Mouse (Mus musculus) heart, postnatal 4 days (tissue): Measurements from ENCODE around the gene Zxdb. TPM values are rescaled to one million over a fixed set of nuclear protein-coding genes. Genes with fewer than 3 reads are reported as not detected.
"Not testable (repeated sequence)": the region's sequence is repeated elsewhere in the genome, so short reads cannot be mapped to it uniquely, and the experiment has no call there.

Source experiments
- DNase-seq: peaks from one replicate; pipeline ENCODE4 v3.0.0; 2021
- total RNA-seq, 2 experiments: library from RNA; stranded (reverse); gene quantifications; 2 replicates each; pipeline ENCODE4 v1.2.3; 2021

The Zxdb gene
- total RNA-seq, result 1 to 10 TPM; 5.6 to 6.1 TPM

DNA sequence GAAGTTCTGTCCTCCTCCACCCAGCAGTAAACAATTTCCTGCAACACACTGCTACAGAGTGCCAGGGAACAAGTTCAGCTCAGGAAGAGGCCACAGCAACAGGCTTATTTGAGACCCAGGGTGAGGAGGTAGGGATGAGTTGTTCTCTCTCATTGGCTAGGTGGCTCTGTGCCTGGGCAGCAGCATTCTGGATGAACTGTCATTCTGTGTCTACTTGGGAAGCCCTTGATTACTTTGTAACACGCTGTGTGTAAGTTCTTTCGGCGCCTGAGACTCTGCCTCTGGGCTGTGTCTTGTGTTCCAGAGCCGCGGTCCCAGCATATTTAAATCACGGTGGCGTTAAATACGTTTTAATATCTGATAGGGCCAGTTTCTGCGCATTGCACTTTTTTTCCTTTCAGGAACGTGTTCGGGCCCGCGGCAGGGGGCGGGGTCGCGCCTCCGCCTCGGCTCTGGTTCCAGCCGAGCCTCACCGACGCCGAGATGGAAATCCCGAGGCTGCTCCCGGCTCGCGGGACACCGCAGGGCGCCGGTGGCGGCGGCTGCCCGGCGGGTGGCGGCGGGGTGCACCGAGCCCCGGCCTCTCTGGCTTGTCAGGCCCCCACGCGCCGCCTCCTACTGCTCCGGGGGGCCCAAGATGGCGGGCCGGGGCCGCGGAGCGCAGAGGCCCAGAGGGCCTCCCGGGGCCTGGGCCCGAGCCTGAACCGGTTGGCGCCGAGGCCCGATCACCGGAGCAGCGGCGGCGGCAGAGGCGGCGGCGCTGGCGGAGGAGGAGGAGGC is at the start of gene Zxdb:
TSS of gene Zxdb (plus strand) at position 378 of the 780 bp plus-strand sequence.
- not testable (repeated sequence) for DNase-seq

GRCm38 (mm10) chrX:94674977-94675376 is 49.4 kb upstream of the Zxdb start:
- DNase-seq, result peak; percentile 18

GRCm38 (mm10) chrX:94681581-94681980 is 42.8 kb upstream of the Zxdb start:
- DNase-seq, result not testable (repeated sequence)

GRCm38 (mm10) chrX:94689593-94689992 is 34.8 kb upstream of the Zxdb start:
- DNase-seq, result peak; percentile 9

- not testable (repeated sequence) for DNase-seq
Observed at GRCm38 (mm10) chrX:94706676-94707075, 17.7 kb upstream of the Zxdb start.

GRCm38 (mm10) chrX:94709752-94710151 is 14.6 kb upstream of the Zxdb start:
- DNase-seq, result not testable (repeated sequence)

DNA sequence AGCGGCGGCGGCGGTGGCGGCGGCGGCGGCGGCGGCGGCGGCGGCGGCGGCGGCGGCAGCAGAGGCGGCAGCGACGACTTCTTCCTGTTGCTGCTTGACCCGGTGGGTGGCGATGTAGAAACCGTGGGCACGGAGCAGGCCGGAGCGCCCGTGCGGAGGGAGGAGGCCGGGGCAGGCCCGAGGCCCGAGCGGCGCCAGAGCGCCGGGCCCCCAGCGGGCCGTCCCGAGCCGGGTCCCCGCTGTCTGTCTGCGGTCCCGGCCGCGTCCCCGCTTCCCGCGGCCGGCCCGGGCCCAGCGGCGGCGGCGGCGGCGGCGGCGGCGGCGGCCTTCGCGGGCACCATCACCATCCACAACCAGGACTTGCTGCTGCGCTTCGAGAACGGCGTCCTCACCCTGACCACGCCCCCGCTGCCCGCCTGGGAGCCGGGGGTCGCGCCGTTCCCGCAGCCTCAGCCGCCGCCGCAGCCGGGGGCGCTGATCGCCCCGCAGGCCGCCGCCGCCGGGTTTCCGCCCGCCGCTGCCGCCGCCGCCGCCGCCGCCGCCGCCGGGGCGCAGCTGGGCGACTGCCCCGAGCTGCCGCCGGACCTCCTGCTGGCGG is 702 bp downstream of the Zxdb start:
- not testable (repeated sequence) for DNase-seq

DNA sequence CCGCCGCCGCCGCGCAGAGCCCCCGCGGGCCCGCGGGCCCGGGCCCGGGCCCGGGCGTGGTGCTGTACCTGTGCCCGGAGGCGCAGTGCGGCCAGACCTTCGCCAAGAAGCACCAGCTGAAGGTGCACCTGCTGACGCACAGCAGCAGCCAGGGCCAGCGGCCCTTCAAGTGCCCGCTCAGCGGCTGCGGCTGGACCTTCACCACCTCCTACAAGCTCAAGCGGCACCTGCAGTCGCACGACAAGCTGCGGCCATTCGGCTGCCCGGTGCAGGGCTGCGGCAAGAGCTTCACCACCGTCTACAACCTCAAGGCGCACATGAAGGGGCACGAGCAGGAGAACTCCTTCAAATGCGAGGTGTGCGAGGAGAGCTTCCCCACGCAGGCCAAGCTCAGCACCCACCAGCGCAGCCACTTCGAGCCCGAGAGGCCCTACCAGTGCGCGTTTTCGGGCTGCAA is 1.3 kb downstream of the Zxdb start:
- not testable (repeated sequence) for DNase-seq

DNA sequence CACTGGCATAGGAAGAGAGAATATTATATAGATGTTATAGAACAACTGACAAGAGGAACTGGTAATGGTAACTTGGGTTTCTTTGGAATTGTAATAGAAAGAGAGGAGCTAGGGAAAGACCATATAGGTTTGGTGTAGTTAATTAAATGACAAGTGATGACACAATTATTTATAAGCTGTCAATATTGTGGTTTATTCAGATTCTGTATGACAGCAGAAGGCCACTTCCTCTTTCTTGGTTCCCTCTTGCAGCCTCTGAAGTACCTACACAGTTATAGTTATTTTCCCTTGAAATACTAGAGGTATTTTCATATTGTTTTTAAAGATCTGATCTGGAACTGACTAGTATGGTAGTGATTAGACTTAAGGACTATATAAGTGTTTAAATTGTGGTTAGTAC is 7.2 kb downstream of the Zxdb start:
- DNase-seq, result no peak

DNA sequence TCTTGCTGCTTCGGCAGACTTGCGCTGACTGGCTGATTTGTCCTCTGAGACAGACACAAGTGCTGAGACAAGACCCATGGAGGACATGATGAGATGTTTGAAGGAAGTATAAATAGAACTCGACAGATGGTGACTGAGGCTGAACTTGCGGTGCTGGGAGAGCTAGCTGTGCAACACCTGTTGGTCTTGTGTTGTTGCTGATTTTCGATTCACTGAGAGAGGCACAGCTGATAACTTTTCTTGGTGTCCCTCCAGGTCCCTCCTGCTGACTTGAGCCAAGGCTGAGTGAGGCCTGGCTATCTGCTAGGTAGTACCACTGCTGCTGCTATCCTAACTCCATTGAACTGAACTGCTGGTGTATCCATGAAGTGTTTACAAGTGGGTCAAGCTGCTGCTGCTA is 29.4 kb downstream of the Zxdb start:
- no peak for DNase-seq

- no peak for DNase-seq
Observed at GRCm38 (mm10) chrX:94759959-94760358, 35.6 kb downstream of the Zxdb start.

DNA sequence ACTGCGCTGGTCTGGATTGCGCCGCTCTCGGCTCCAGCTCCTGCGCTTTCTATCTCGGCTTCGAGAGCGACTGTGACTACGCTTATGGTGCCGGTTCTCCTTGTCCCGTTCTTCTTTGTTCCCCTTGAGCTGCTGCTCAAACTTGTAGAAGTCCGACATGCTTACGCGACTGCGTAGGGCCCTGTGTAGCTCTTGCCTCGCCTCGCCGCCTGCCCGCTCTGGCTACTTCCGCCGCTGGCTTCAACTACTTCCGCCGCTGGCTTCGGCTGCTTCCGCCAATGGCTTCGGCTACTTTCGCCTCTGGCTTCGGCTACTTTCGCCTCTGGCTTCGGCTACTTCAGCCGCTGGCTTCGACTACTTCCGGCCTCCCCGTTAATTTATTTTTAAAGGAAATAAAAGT is 49.5 kb downstream of the Zxdb start:
- no peak for DNase-seq

Other genes starting within 250 kb of the Zxdb start
- 100 to 1,000 TPM; 269 to 273 TPM for gene Maged1, start 182.4 kb upstream of the Zxdb start, total RNA-seq
- 1 to 10 TPM; 1.6 to 1.8 TPM for gene Gspt2, start 88.5 kb upstream of the Zxdb start, total RNA-seq